Mouse (Mus musculus) spleen, postnatal 4 days (tissue): ENCODE data around the gene Arhgap22.

Experiments
- DNase-seq, 2 experiments: peaks; one replicate each; pipeline ENCODE4 v3.0.0; 2022; ENCODE audit warnings: low spot score in 2 of 2

Arhgap22 gene

GRCm38 (mm10) chr14:33278374-33278773, 64.5 kb downstream of the Arhgap22 start:
- no peak for DNase-seq

GRCm38 (mm10) chr14:33280921-33281320, 67.1 kb downstream of the Arhgap22 start:
- no peak for DNase-seq

- no peak for DNase-seq
Measured at GRCm38 (mm10) chr14:33282447-33282846, 68.6 kb downstream of the Arhgap22 start.

- DNase-seq: no peak
Measured at GRCm38 (mm10) chr14:33287920-33288319, 74.1 kb downstream of the Arhgap22 start.

- no peak for DNase-seq
Measured at GRCm38 (mm10) chr14:33290038-33290437, 76.2 kb downstream of the Arhgap22 start.

GRCm38 (mm10) chr14:33294488-33294887, 80.7 kb downstream of the Arhgap22 start:
- no peak for DNase-seq

- no peak for DNase-seq
Measured at GRCm38 (mm10) chr14:33296698-33297341, 83.0 kb downstream of the Arhgap22 start.

- DNase-seq: no peak
Measured at GRCm38 (mm10) chr14:33300591-33300990, 86.8 kb downstream of the Arhgap22 start.

GRCm38 (mm10) chr14:33303348-33303819, 89.6 kb downstream of the Arhgap22 start:
- peak; percentile 52 to 78 for DNase-seq

GRCm38 (mm10) chr14:33305645-33306281, 91.9 kb downstream of the Arhgap22 start:
- DNase-seq: no peak

GRCm38 (mm10) chr14:33310719-33311118, 96.9 kb downstream of the Arhgap22 start:
- no peak for DNase-seq

GRCm38 (mm10) chr14:33312309-33312708, 98.5 kb downstream of the Arhgap22 start:
- DNase-seq: no peak

- DNase-seq: peak; percentile 37 to 79
Measured at GRCm38 (mm10) chr14:33313624-33314023, 99.8 kb downstream of the Arhgap22 start.

GRCm38 (mm10) chr14:33314160-33314559, 100.3 kb downstream of the Arhgap22 start:
- no peak for DNase-seq

- DNase-seq: no peak
Measured at GRCm38 (mm10) chr14:33315111-33315510, 101.3 kb downstream of the Arhgap22 start.

GRCm38 (mm10) chr14:33315771-33316170, 101.9 kb downstream of the Arhgap22 start:
- no peak for DNase-seq

- DNase-seq: no peak
Measured at GRCm38 (mm10) chr14:33317946-33318345, 104.1 kb downstream of the Arhgap22 start.

- peak; percentile 55 to 87 for DNase-seq
Measured at GRCm38 (mm10) chr14:33319541-33320521, 106.0 kb downstream of the Arhgap22 start.

GRCm38 (mm10) chr14:33320856-33321255, 107.0 kb downstream of the Arhgap22 start:
- no peak for DNase-seq

- DNase-seq: peak; percentile 39 to 83
Measured at GRCm38 (mm10) chr14:33322661-33323088, 108.8 kb downstream of the Arhgap22 start.

GRCm38 (mm10) chr14:33324556-33324955, 110.7 kb downstream of the Arhgap22 start:
- DNase-seq: peak in 1 of 2 experiments; percentile 24

GRCm38 (mm10) chr14:33328369-33328768, 114.5 kb downstream of the Arhgap22 start:
- DNase-seq: no peak
